8 mouse cellular contexts compared by ENCODE assay signal in genomic region chr12:113097749-113098281, GRCm38 (mm10). TPM values are rescaled to one million over a fixed set of nuclear protein-coding genes. Genes with fewer than 3 reads are reported as not detected.
DNase-seq lines count a peak whose midpoint lies in the region; ATAC-seq lines count a peak whose summit lies in the region.

Gene Mta1 (plus strand): TSS chr12:113098278.

- H3K4me2 ChIP-seq in intestine, embryonic 16.5 days (ENCODE audit: low read depth, low read length): peak within 1 kb of the TSS; percentile 94
- peak within 1 kb of the TSS; percentile 91 for H3K4me2 ChIP-seq in limb, embryonic 15.5 days
- peak within 1 kb of the TSS; percentile 99 for H3K4me2 ChIP-seq in midbrain, embryonic 15.5 days

- peak within 1 kb of the TSS; percentile 99 for H3K9ac ChIP-seq in intestine, embryonic 16.5 days (ENCODE audit: low read depth, low read length)
- H3K9ac ChIP-seq in limb, embryonic 15.5 days: peak within 1 kb of the TSS; percentile 96
- H3K9ac ChIP-seq in midbrain, embryonic 15.5 days: peak within 1 kb of the TSS; percentile 99

- H3K27ac ChIP-seq in intestine, embryonic 16.5 days (ENCODE audit: low read length): peak within 1 kb of the TSS; percentile 69
- H3K27ac ChIP-seq in limb, embryonic 15.5 days: peak within 1 kb of the TSS; percentile 88
- peak within 1 kb of the TSS; percentile 87 for H3K27ac ChIP-seq in midbrain, embryonic 15.5 days

- no peaks in the 10 kb centered on the region for H3K27me3 ChIP-seq in intestine, embryonic 16.5 days (replicated peaks; ENCODE audit: control insufficient read depth, insufficient read depth, low read length)
- H3K27me3 ChIP-seq in limb, embryonic 15.5 days: no peaks in the 10 kb centered on the region
- no peaks in the 10 kb centered on the region for H3K27me3 ChIP-seq in midbrain, embryonic 15.5 days (replicated peaks)

- peak; percentile 58 for ATAC-seq in activated CD4-positive, CD25-positive, alpha-beta regulatory T cell, adult 4 months
- peak; percentile 61 for ATAC-seq in granulocyte monocyte progenitor cell, adult 5-6 weeks (replicated peaks; ENCODE audit: poor library complexity, severe bottlenecking)
- peak; percentile 75 for ATAC-seq in intestine, embryonic 16.5 days
- peak; percentile 42; the same call in 1 of the 2 replicates for ATAC-seq in limb, embryonic 15.5 days (ENCODE audit: insufficient number of reproducible peaks, low FRiP score, low TSS enrichment, low read depth)
- ATAC-seq in midbrain, embryonic 15.5 days (replicated peaks): peak; percentile 61

- no peaks in the 10 kb centered on the region for H3K36me3 ChIP-seq in intestine, embryonic 16.5 days (ENCODE audit: control insufficient read depth, insufficient read depth, low read length)
- 0 out of 2 replicates have a peak, but pooled peaks cover 6% of the 10 kb centered on the region for H3K36me3 ChIP-seq in limb, embryonic 15.5 days
- no peaks in the 10 kb centered on the region for H3K36me3 ChIP-seq in midbrain, embryonic 15.5 days (replicated peaks)

- H3K4me3 ChIP-seq in intestine, embryonic 16.5 days (ENCODE audit: low read length): peak within 1 kb of the TSS; percentile 98
- H3K4me3 ChIP-seq in limb, embryonic 15.5 days: peak within 1 kb of the TSS; percentile 95
- peak within 1 kb of the TSS; percentile 97 for H3K4me3 ChIP-seq in midbrain, embryonic 15.5 days

- DNase-seq in A20 (ENCODE audit: low read depth, low spot score): peak; percentile 58
- DNase-seq in embryo, embryonic 11 days: peak; percentile 90
- DNase-seq in thymus, postnatal 0 days (ENCODE audit: low spot score): peak; percentile 61

- H3K4me1 ChIP-seq in intestine, embryonic 16.5 days (ENCODE audit: control insufficient read depth, insufficient read depth, low read length): peaks cover 29% of the 10 kb centered on the region
- peaks cover 48% of the 10 kb centered on the region for H3K4me1 ChIP-seq in limb, embryonic 15.5 days
- H3K4me1 ChIP-seq in midbrain, embryonic 15.5 days: peaks cover 45% of the 10 kb centered on the region

- H3K9me3 ChIP-seq in intestine, embryonic 16.5 days (ENCODE audit: control insufficient read depth, low read length): no peaks in the 10 kb centered on the region
- no peaks in the 10 kb centered on the region for H3K9me3 ChIP-seq in limb, embryonic 15.5 days
- H3K9me3 ChIP-seq in midbrain, embryonic 15.5 days: no peaks in the 10 kb centered on the region

- 2% methylated on average over 18 of the region's 53 CpGs for WGBS in intestine, embryonic 16.5 days
- 3% methylated on average over 21 of the region's 53 CpGs for WGBS in limb, embryonic 15.5 days
- WGBS in midbrain, embryonic 15.5 days: under 1% methylated on average over 50 of the region's 53 CpGs

RNA-seq across cellular contexts. Expression of gene Mta1, which starts in this region (rescaled TPM):
- 10 to 100 TPM; 12.9 to 16.0 TPM for polyA plus RNA-seq in activated CD4-positive, CD25-positive, alpha-beta regulatory T cell, adult 4 months (2017; shearing (Covaris generic))
- total RNA-seq in granulocyte monocyte progenitor cell, adult 5-6 weeks (2014; fragmentation: Nextera tagmentation): 73.6 and 85.1 TPM in 2 replicates
- total RNA-seq in granulocyte monocyte progenitor cell, adult 5-6 weeks (2017): 21.0 and 27.6 TPM in 2 replicates
- 8.0 TPM in 2 replicates for polyA plus RNA-seq in intestine, embryonic 16.5 days (2015; fragmentation: Nextera tagmentation; extraction: Ambion mirVana)
- polyA plus RNA-seq in limb, embryonic 15.5 days (2015; fragmentation: Nextera tagmentation; extraction: Ambion mirVana): 10.6 and 12.9 TPM in 2 replicates
- polyA plus RNA-seq in midbrain, embryonic 15.5 days (2015; fragmentation: Nextera tagmentation; extraction: Ambion mirVana): 17.2 and 18.1 TPM in 2 replicates
- 11.7 and 13.6 TPM in 2 replicates for polyA plus RNA-seq in thymus, postnatal 0 days (2015; fragmentation: Nextera tagmentation; extraction: Ambion mirVana)

Comparison
In these comparisons a context has a peak if more than half of its experiments do, and no peak if none do; other contexts are left out.
1. Peak in every context shown above with its lines: DNase-seq, ATAC-seq, H3K4me3 ChIP-seq and H3K27ac ChIP-seq.